Mouse (Mus musculus) heart, postnatal 36 days (tissue): ENCODE measurements around the gene Gm10665. TPM values are rescaled to one million over a fixed set of nuclear protein-coding genes. Genes with fewer than 3 reads are reported as not detected.
"Not testable (repeated sequence)": the region's sequence is repeated elsewhere in the genome, so short reads cannot be mapped to it uniquely, and the experiment has no call there.

Experiments
- DNase-seq, 2 experiments: peaks; one replicate each; pipeline ENCODE4 v3.0.0; 2021 to 2022
- intact Hi-C: fragments of 180-260 bp; cut with DNase I; formaldehyde crosslinking; loops from one replicate; pipeline ENCODE4 v1.15.1; 2025
- total RNA-seq, 2 experiments: library from RNA; stranded (reverse); gene quantifications; 2 replicates each; pipeline ENCODE4 v1.2.3; 2021

Gene Gm10665
- not detected for total RNA-seq

GRCm38 (mm10) chr7:22463975-22464374 is at the start of gene Gm10665:
Gm10665 (minus strand) TSS chr7:22464075.
- intact Hi-C loops, DNase-seq: not testable (repeated sequence)

GRCm38 (mm10) chr7:22499578-22499977 is 35.7 kb upstream of the Gm10665 start, which contains the start of gene Vmn1r151:
Vmn1r151 (minus strand) TSS chr7:22499678.
- intact Hi-C loops, result not testable (repeated sequence)

GRCm38 (mm10) chr7:22438129-22438528 is 25.7 kb downstream of the Gm10665 start, which contains the start of gene Vmn1r149:
Vmn1r149 (minus strand) TSS chr7:22438229.
- intact Hi-C loops, DNase-seq: not testable (repeated sequence)

More at GRCm38 (mm10) chr7:22499578-22499977, 35.7 kb upstream of the Gm10665 start, which contains the start of gene Vmn1r151:
- not testable (repeated sequence) for DNase-seq

GRCm38 (mm10) chr7:22413283-22413682 is 50.6 kb downstream of the Gm10665 start, which contains the start of gene Vmn1r148:
Vmn1r148 (plus strand) TSS chr7:22413583.
- DNase-seq, intact Hi-C loops: not testable (repeated sequence)

Other genes starting within 250 kb of the Gm10665 start
- not detected for gene Gm8453, start 234.6 kb downstream of the Gm10665 start, total RNA-seq
- gene Gm4187, start 134.4 kb downstream of the Gm10665 start, total RNA-seq, result not detected
- not detected for gene Gm8660, start 93.0 kb downstream of the Gm10665 start, total RNA-seq
- not detected for gene Vmn1r148, start 50.5 kb downstream of the Gm10665 start, total RNA-seq
- gene Vmn1r149, start 25.8 kb downstream of the Gm10665 start, total RNA-seq, result not detected
- not detected for gene Vmn1r151, start 35.6 kb upstream of the Gm10665 start, total RNA-seq
- gene Vmn1r152, start 58.9 kb upstream of the Gm10665 start, total RNA-seq, result not detected
- gene Gm8677, start 70.8 kb upstream of the Gm10665 start, total RNA-seq, result not detected
- not detected for gene Gm4201, start 101.3 kb upstream of the Gm10665 start, total RNA-seq
- not detected for gene Gm4565, start 124.1 kb upstream of the Gm10665 start, total RNA-seq
- not detected for gene Vmn1r155, start 193.9 kb upstream of the Gm10665 start, total RNA-seq
- not detected for gene Gm8693, start 228.2 kb upstream of the Gm10665 start, total RNA-seq